Mouse (Mus musculus) cortical plate, adult 2 months (tissue): Measurements from ENCODE around the gene Col28a1.

Source experiments
- CTCF ChIP-seq: fragments of 200-500 bp; IDR thresholded peaks from 2 replicates; pipeline ENCODE4 v1.5.1; 2011; ENCODE audit warnings: mild to moderate bottlenecking, control low read depth, low read length; ENCODE audit not compliant: insufficient read depth; ENCODE audit errors: extremely low read depth
- POLR2A ChIP-seq: fragments of 200-500 bp; IDR thresholded peaks from 2 replicates; pipeline ENCODE4 v1.6.1; 2011; ENCODE audit warnings: mild to moderate bottlenecking, low read length, control low read depth; ENCODE audit not compliant: insufficient read depth; ENCODE audit errors: extremely low read depth

DNA sequence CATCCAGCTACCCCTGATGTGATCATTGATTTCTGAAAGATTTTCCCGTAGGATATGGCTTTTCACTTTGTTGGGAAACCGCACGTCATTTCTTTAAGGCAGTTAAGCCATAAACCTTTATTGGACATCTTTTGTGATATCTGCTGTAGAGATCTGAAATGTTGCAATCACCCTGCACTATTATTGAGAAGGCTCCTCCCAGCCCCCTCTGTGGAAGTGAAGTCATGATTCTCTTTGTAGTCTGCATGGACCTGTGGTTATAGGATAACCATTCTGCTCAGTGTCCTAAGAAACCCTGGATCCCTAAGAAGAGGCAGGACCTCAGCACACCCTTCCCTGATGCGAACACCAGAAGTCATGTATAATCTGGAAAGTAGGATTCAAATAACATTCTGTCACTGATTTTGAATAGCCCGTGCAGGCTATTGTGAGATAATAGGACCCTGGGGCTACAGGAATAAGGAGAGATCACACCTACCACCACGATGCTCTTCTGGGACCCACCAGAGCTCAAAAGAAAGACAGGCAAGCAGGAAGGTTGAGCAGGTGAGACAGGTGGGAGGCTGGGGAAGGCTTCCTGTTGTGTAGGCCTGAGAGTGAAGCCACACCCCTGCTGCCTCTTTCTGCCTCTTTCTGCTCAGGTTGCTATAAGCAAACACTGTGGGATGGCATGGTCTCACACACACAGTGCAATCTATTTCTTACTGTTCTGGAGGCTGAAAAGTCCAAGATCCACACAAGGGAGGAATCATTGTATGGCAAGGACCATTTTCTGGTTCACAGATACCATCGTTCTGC, 166.9 kb downstream of the Col28a1 start:
- TF ChIP-seq POLR2A, result no peak
- TF ChIP-seq CTCF, result no peak
